Mouse (Mus musculus): ENCODE measurements around the gene Wars. TPM values are rescaled to one million over a fixed set of nuclear protein-coding genes. Genes with fewer than 3 reads are reported as not detected.

Wars gene
- total and polyA plus RNA-seq, 2 experiments from 2014 or later = 92.4 to 123 TPM

DNA sequence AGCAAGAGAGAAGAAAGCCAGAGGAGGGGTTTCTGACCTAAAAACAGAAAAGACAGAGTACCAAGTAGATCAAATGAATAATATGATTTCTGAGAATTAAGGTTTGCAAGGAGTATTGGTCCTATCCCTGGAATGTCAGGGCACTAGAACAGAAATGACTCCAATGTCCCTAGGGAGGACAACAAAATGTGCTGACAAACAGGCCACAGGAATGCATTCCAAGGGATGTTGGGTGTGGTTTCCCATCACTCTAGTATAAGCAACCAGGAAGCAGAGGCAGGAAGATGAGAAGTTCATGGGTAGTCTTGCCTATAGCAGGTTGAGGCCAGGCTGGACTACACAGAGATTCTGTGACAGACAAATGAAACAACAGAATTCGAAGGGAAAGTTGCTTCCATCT lies 8.1 kb downstream of the Wars start:
- H3K4me3 ChIP-seq (ENCODE audit: low read length) = no peak overlapping the region
- H3K9ac ChIP-seq (replicated peaks; ENCODE audit: low read length) = no peak overlapping the region
- H3K4me2 ChIP-seq (ENCODE audit: low read depth, low read length) = no peak overlapping the region
- no peaks in the 10 kb centered on the region for H3K4me1 ChIP-seq (ENCODE audit: insufficient read depth, low read length)
- H3K27ac ChIP-seq = no peak overlapping the region
- ATAC-seq = no peak
- WGBS = 100% methylated on average over 1 of the region's 1 CpGs
- H3K27me3 ChIP-seq (ENCODE audit: insufficient read depth, low read length) = no peaks in the 10 kb centered on the region
- H3K36me3 ChIP-seq (ENCODE audit: insufficient read depth, low read length) = peaks cover 52% of the 10 kb centered on the region
- TF ChIP-seq CTCF (IDR thresholded peaks at IDR 0.05; ENCODE audit: low read depth) = no peak
- H3K9me3 ChIP-seq (ENCODE audit: low read length) = no peaks in the 10 kb centered on the region
- no peak for DNase-seq (ENCODE audit: low spot score)

DNA sequence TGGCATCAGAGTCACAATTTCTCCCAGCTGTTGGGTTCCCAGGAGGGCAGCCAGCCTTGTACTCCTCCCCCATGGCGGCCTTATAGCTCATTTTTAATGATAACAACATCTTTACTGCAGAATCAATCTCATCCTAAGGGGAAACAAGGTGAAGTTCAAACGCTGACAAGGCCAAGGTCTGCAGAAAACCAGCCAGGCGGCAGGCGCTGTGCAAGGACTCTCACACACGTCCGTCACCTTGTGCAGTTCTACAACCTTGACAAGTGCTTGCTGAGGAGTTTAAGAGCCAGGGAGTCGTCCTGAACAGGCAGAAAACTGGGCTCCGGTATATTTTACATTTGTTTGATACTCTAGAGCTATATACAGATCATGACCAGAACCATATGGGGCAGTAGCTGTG lies 11.2 kb downstream of the Wars start:
- no peak for ATAC-seq
- Histone ChIP-seq H3K27me3 (ENCODE audit: insufficient read depth, low read length) (no peaks in the 10 kb centered on the region), H3K9ac (replicated peaks; ENCODE audit: low read length) (no peak overlapping the region), H3K36me3 (ENCODE audit: insufficient read depth, low read length) (peaks cover 67% of the 10 kb centered on the region), H3K9me3 (ENCODE audit: low read length) (no peaks in the 10 kb centered on the region), H3K4me1 (ENCODE audit: insufficient read depth, low read length) (no peaks in the 10 kb centered on the region), H3K4me2 (ENCODE audit: low read depth, low read length) (no peak overlapping the region), H3K27ac (no peak overlapping the region), H3K4me3 (ENCODE audit: low read length) (no peak overlapping the region)
- DNase-seq (ENCODE audit: low spot score) = no peak
- 87% methylated on average over 8 of the region's 8 CpGs for WGBS
- no peak for TF ChIP-seq CTCF (IDR thresholded peaks at IDR 0.05; ENCODE audit: low read depth)

DNA sequence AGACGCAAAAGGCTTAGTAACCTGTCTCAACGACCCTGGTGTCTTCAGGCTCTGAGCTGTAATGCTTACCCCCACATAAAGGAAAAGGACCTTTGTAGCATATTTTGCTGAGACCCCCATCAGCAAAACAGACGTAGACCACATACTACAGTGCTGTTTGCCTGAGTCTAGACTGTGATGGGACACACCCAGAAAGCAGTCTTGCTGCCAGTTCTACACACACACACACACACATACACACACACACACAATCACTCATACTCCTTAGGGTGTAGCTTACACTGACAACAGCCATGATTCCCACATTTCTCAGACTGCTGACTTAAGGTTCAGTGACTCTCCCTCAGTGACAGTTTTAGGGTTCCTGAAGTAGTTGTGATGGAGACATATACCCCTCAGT lies 12.8 kb downstream of the Wars start:
- Histone ChIP-seq H3K27me3 (ENCODE audit: insufficient read depth, low read length) (no peaks in the 10 kb centered on the region), H3K4me2 (ENCODE audit: low read depth, low read length) (no peak overlapping the region), H3K36me3 (ENCODE audit: insufficient read depth, low read length) (peaks cover 52% of the 10 kb centered on the region; the same call in 1 of the 2 replicates), H3K9me3 (ENCODE audit: low read length) (no peaks in the 10 kb centered on the region), H3K4me1 (ENCODE audit: insufficient read depth, low read length) (no peaks in the 10 kb centered on the region), H3K4me3 (ENCODE audit: low read length) (no peak overlapping the region), H3K27ac (no peak overlapping the region), H3K9ac (replicated peaks; ENCODE audit: low read length) (no peak overlapping the region)
- TF ChIP-seq CTCF (IDR thresholded peaks at IDR 0.05; ENCODE audit: low read depth) = no peak
- WGBS = 89% methylated on average over 3 of the region's 3 CpGs
- DNase-seq (ENCODE audit: low spot score) = no peak
- ATAC-seq = no peak

DNA sequence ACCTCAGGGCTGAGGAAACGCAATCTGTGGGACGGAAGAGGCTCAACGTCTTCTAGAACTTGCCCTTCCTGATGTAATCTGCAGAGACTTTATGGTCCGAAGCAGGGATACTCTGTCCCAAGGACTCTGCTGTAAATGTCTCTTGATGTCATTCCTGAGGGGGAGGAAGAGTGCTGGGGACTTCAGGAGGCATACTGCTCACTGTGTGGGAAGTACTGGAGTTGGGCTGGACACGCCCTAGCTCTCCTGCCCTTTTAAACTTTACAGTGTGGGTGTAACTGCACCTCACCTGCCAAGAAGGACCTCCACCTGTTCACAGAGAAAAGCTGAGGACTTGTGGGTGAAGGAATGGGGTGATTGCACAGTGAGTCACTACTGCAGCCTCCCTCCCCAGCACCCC lies 13.4 kb downstream of the Wars start:
- no peak overlapping the region for H3K27ac ChIP-seq
- H3K9me3 ChIP-seq (ENCODE audit: low read length) = no peaks in the 10 kb centered on the region
- peaks cover 47% of the 10 kb centered on the region; the same call in 1 of the 2 replicates for H3K36me3 ChIP-seq (ENCODE audit: insufficient read depth, low read length)
- WGBS = 98% methylated on average over 5 of the region's 5 CpGs
- H3K4me1 ChIP-seq (ENCODE audit: insufficient read depth, low read length) = no peaks in the 10 kb centered on the region
- H3K4me2 ChIP-seq (ENCODE audit: low read depth, low read length) = no peak overlapping the region
- DNase-seq (ENCODE audit: low spot score) = no peak
- TF ChIP-seq CTCF (IDR thresholded peaks at IDR 0.05; ENCODE audit: low read depth) = no peak
- no peak for ATAC-seq
- no peaks in the 10 kb centered on the region for H3K27me3 ChIP-seq (ENCODE audit: insufficient read depth, low read length)
- H3K9ac ChIP-seq (replicated peaks; ENCODE audit: low read length) = no peak overlapping the region
- H3K4me3 ChIP-seq (ENCODE audit: low read length) = no peak overlapping the region

DNA sequence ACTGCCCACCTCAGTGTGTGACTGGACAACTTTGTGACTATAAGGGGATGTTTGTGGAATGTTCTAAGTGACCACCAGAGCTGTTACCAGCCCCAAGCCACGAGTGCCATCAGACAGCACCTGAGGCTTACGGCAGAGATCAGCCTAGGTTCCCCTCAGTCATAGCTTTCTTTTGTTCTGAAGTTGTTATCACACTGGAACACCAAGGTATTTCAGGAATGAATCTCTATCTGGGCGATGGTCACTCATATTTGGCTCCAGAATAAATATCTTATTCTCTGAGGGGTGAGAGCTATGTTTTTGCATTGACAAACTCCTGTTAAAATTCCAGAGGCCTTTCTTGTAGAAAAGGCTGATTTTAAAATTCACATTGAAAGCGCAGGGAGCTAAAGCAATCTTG lies 14.8 kb downstream of the Wars start:
- ATAC-seq (no peak), DNase-seq (ENCODE audit: low spot score) (no peak)
- H3K36me3 ChIP-seq (ENCODE audit: insufficient read depth, low read length) = peaks cover 52% of the 10 kb centered on the region; the same call in 1 of the 2 replicates
- H3K9ac ChIP-seq (replicated peaks; ENCODE audit: low read length) = no peak overlapping the region
- 91% methylated on average over 4 of the region's 4 CpGs for WGBS
- no peak overlapping the region for H3K4me2 ChIP-seq (ENCODE audit: low read depth, low read length)
- H3K4me3 ChIP-seq (ENCODE audit: low read length) = no peak overlapping the region
- H3K27me3 ChIP-seq (ENCODE audit: insufficient read depth, low read length) = no peaks in the 10 kb centered on the region
- TF ChIP-seq CTCF (IDR thresholded peaks at IDR 0.05; ENCODE audit: low read depth) = no peak
- no peaks in the 10 kb centered on the region for H3K4me1 ChIP-seq (ENCODE audit: insufficient read depth, low read length)
- no peak overlapping the region for H3K27ac ChIP-seq
- H3K9me3 ChIP-seq (ENCODE audit: low read length) = no peaks in the 10 kb centered on the region

DNA sequence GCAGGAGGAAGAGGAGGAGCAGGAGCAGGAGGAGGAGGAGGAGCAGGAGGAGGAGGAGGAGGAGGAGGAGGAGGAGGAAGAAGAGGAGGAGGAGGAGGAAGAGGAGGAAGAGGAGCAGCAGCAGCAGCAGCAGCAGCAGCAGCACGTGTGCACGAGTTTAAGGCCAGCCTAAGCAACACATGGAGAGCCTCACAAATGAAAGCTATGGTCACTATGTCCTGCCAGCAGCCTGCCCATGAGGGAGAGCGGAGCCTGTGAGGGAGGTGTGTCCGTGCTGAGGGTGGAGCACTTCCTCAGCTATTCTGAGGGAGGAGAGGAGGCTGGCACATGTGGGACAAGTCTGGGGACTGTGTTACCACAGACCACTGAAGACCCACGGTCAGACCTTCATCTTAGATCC lies 20.9 kb downstream of the Wars start:
- 86% methylated on average over 5 of the region's 5 CpGs for WGBS
- no peak for TF ChIP-seq CTCF (IDR thresholded peaks at IDR 0.05; ENCODE audit: low read depth)
- no peak overlapping the region for H3K9ac ChIP-seq (replicated peaks; ENCODE audit: low read length)

DNA sequence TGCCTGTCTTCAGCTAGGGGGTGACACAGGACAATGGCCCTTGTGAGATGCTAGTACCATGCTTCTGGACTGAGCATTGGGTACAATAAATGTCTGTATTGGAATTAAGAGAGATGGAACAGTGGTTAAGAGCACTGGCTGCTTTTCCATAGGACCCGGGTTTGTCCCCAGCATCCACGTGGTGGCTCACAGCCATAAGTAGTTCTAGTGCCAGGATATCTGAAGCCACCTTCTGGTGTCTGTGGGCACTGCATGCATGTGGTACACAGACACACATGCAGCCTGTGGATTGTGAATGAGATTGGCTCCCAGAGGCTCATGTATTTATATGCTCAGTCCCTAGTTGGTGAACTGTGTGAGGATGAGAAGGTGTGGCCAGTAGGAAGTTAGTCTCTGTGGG lies 24.4 kb downstream of the Wars start:
- Histone ChIP-seq H3K4me2 (ENCODE audit: low read depth, low read length) (no peak overlapping the region), H3K27ac (no peak overlapping the region), H3K9me3 (ENCODE audit: low read length) (no peaks in the 10 kb centered on the region), H3K9ac (replicated peaks; ENCODE audit: low read length) (no peak overlapping the region), H3K27me3 (ENCODE audit: insufficient read depth, low read length) (no peaks in the 10 kb centered on the region), H3K4me1 (ENCODE audit: insufficient read depth, low read length) (no peaks in the 10 kb centered on the region), H3K4me3 (ENCODE audit: low read length) (no peak overlapping the region), H3K36me3 (ENCODE audit: insufficient read depth, low read length) (peaks cover 76% of the 10 kb centered on the region)
- TF ChIP-seq CTCF (IDR thresholded peaks at IDR 0.05; ENCODE audit: low read depth) = peak; percentile 58
- WGBS = 84% methylated on average over 2 of the region's 2 CpGs
- no peak for ATAC-seq
- peak; percentile 30 for DNase-seq (ENCODE audit: low spot score)

More for the DNA sequence above, 20.9 kb downstream of the Wars start:
- H3K27me3 ChIP-seq (ENCODE audit: insufficient read depth, low read length) = no peaks in the 10 kb centered on the region
- H3K4me3 ChIP-seq (ENCODE audit: low read length) = no peak overlapping the region
- no peak for DNase-seq (ENCODE audit: low spot score)
- no peaks in the 10 kb centered on the region for H3K9me3 ChIP-seq (ENCODE audit: low read length)
- H3K4me1 ChIP-seq (ENCODE audit: insufficient read depth, low read length) = no peaks in the 10 kb centered on the region
- ATAC-seq = no peak
- peaks cover 55% of the 10 kb centered on the region for H3K36me3 ChIP-seq (ENCODE audit: insufficient read depth, low read length)
- no peak overlapping the region for H3K27ac ChIP-seq
- H3K4me2 ChIP-seq (ENCODE audit: low read depth, low read length) = no peak overlapping the region

All from hindbrain, postnatal 0 days (tissue).